Comparison of ENCODE assay signal across 11 mouse cellular contexts in the genomic region with DNA sequence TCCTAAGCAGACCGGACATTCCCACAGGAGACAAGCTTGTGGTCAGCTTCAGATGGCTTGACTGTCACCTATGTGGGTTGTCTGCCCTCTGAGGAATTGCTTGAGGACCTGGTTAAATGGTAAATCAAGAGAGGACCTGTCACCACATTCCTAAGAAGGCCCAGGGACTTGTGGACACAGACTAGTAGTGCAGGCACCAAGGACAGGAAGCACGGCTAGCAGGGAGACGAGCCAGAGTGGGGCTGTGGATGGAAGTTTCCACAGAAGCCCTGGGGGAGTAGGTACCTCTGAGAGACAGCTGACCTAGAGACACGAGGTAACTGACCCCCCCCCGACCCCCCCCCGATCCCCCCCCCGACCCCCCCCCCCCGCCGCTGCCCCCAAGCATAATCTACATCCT. TPM values are rescaled to one million over a fixed set of nuclear protein-coding genes. Genes with fewer than 3 reads are reported as not detected.
DNase-seq lines count a peak whose midpoint lies in the region; ATAC-seq and TF ChIP-seq lines count a peak whose summit lies in the region.
"Had no signal": no experiment of that assay in that cellular context is flagged by ENCODE, and none has a peak within 500 bp of the region (broad histone marks: within the 10 kb centered on the region; RNA-seq: fewer than 3 reads in every experiment).

No protein-coding gene starts in this region.

- H3K36me3 ChIP-seq in kidney, postnatal 0 days (ENCODE audit: insufficient read depth, low read length), result no peaks in the 10 kb centered on the region
- H3K36me3 ChIP-seq in hindbrain, embryonic 11.5 days (ENCODE audit: control insufficient read depth, insufficient read depth, low read length), result no peaks in the 10 kb centered on the region
- no peaks in the 10 kb centered on the region for H3K36me3 ChIP-seq in neural tube, embryonic 14.5 days (ENCODE audit: control insufficient read depth, insufficient read depth, low read length)
- H3K36me3 ChIP-seq: liver, embryonic 13.5 days had no signal

- H3K4me2 ChIP-seq in kidney, postnatal 0 days (ENCODE audit: low read length), result no peak overlapping the region
- no peak overlapping the region for H3K4me2 ChIP-seq in hindbrain, embryonic 11.5 days (replicated peaks; ENCODE audit: low read depth, low read length)
- H3K4me2 ChIP-seq in neural tube, embryonic 14.5 days (ENCODE audit: low read depth, low read length), result no peak overlapping the region
- H3K4me2 ChIP-seq: liver, embryonic 13.5 days had no signal

- ATAC-seq in kidney, postnatal 0 days (replicated peaks; ENCODE audit: low FRiP score, low read depth), result 0 out of 2 replicates have a peak, but pooled peaks have one; percentile 50
- no peak for ATAC-seq in hindbrain, embryonic 11.5 days (ENCODE audit: low FRiP score)
- ATAC-seq in neural tube, embryonic 14.5 days (ENCODE audit: low read depth), result no peak

- H3K9me3 ChIP-seq in kidney, postnatal 0 days (replicated peaks; ENCODE audit: low read length), result no peaks in the 10 kb centered on the region
- H3K9me3 ChIP-seq in hindbrain, embryonic 11.5 days (ENCODE audit: control insufficient read depth, low read length), result no peaks in the 10 kb centered on the region
- no peaks in the 10 kb centered on the region for H3K9me3 ChIP-seq in neural tube, embryonic 14.5 days (ENCODE audit: control insufficient read depth, low read length)
- H3K9me3 ChIP-seq: liver, embryonic 13.5 days had no signal

- DNase-seq in kidney, postnatal 0 days (ENCODE audit: low spot score), result peak; percentile 55
- no peak for DNase-seq in kidney, adult 8-10 months
- no peak for DNase-seq in hindbrain, embryonic 11.5 days (ENCODE audit: low spot score)
- no peak for DNase-seq in cerebellum, postnatal 25 days
- no peak for DNase-seq in urinary bladder, adult 18-20 months (ENCODE audit: low spot score in 2 of 2)
- DNase-seq: cerebellum, adult 11 months; layer of hippocampus, adult 9-11 months; liver, embryonic 13.5 days; thymus, postnatal 14 days had no signal

- peak; percentile 20; the same call in 1 of the 2 replicates for TF ChIP-seq CTCF in kidney, postnatal 0 days (IDR thresholded peaks at IDR 0.05; ENCODE audit: low read depth)
- no peak for TF ChIP-seq CTCF in cortical plate, adult 2 months (IDR thresholded peaks at IDR 0.05; ENCODE audit: extremely low read depth, insufficient read depth, low read length)

- no peak for TF ChIP-seq POLR2A in cortical plate, adult 2 months (IDR thresholded peaks at IDR 0.05; ENCODE audit: extremely low read depth, insufficient read depth, low read length)

- peak overlapping the region; percentile 47; the same call in 1 of the 2 replicates for H3K27ac ChIP-seq in kidney, postnatal 0 days
- H3K27ac ChIP-seq in cortical plate, adult 2 months (ENCODE audit: insufficient read depth, low read length), result peak overlapping the region; percentile 47; the same call in 1 of the 2 replicates
- peak overlapping the region; percentile 30; the same call in 1 of the 2 replicates for H3K27ac ChIP-seq in hindbrain, embryonic 11.5 days (ENCODE audit: low read depth, low read length)
- H3K27ac ChIP-seq in neural tube, embryonic 14.5 days (ENCODE audit: low read depth, low read length), result 0 out of 2 replicates have a peak overlapping the region, but pooled peaks have one; percentile 55
- H3K27ac ChIP-seq: liver, embryonic 13.5 days had no signal

- H3K27me3 ChIP-seq in kidney, postnatal 0 days (ENCODE audit: insufficient read depth, low read length), result no peaks in the 10 kb centered on the region
- H3K27me3 ChIP-seq in hindbrain, embryonic 11.5 days (ENCODE audit: control insufficient read depth, insufficient read depth, low read length), result no peaks in the 10 kb centered on the region
- H3K27me3 ChIP-seq in neural tube, embryonic 14.5 days (ENCODE audit: control insufficient read depth, insufficient read depth, low read length), result no peaks in the 10 kb centered on the region

- no peak overlapping the region for H3K9ac ChIP-seq in kidney, postnatal 0 days (ENCODE audit: low read depth, low read length)
- no peak overlapping the region for H3K9ac ChIP-seq in hindbrain, embryonic 11.5 days (ENCODE audit: low read depth, low read length)
- no peak overlapping the region for H3K9ac ChIP-seq in neural tube, embryonic 14.5 days (replicated peaks; ENCODE audit: low read depth, low read length)
- H3K9ac ChIP-seq: liver, embryonic 13.5 days had no signal

- 22% methylated on average over 6 of the region's 9 CpGs for WGBS in kidney, postnatal 0 days
- 41% methylated on average over 7 of the region's 9 CpGs for WGBS in hindbrain, embryonic 11.5 days
- 50% methylated on average over 4 of the region's 9 CpGs for WGBS in neural tube, embryonic 14.5 days

- H3K4me3 ChIP-seq in kidney, postnatal 0 days (replicated peaks; ENCODE audit: low read depth, low read length), result no peak overlapping the region
- H3K4me3 ChIP-seq in cortical plate, adult 2 months (ENCODE audit: insufficient read depth, low read length), result no peak overlapping the region
- H3K4me3 ChIP-seq in hindbrain, embryonic 11.5 days (ENCODE audit: low read depth, low read length), result no peak overlapping the region
- no peak overlapping the region for H3K4me3 ChIP-seq in neural tube, embryonic 14.5 days (ENCODE audit: low read depth, low read length)
- H3K4me3 ChIP-seq: liver, embryonic 13.5 days had no signal

- H3K4me1 ChIP-seq in kidney, postnatal 0 days (replicated peaks; ENCODE audit: insufficient read depth, low read length), result peaks cover 33% of the 10 kb centered on the region
- peaks cover 13% of the 10 kb centered on the region for H3K4me1 ChIP-seq in cortical plate, adult 2 months (ENCODE audit: control insufficient read depth, insufficient read depth, low read length)
- H3K4me1 ChIP-seq in hindbrain, embryonic 11.5 days (replicated peaks; ENCODE audit: control insufficient read depth, insufficient read depth, low read length), result peaks cover 3% of the 10 kb centered on the region
- H3K4me1 ChIP-seq in neural tube, embryonic 14.5 days (ENCODE audit: control insufficient read depth, insufficient read depth, low read length), result peaks cover 36% of the 10 kb centered on the region

RNA-seq across cellular contexts. Expression of gene Dlg5, which starts 39.4 kb away (rescaled TPM):
- 10.2 and 10.3 TPM in 2 replicates for polyA plus RNA-seq in kidney, postnatal 0 days (2015; fragmentation: Nextera tagmentation; extraction: Ambion mirVana)
- 24.6 and 26.5 TPM in 2 replicates for polyA plus RNA-seq in cortical plate, adult 2 months (2012; rRNA removed)
- 20.8 and 26.9 TPM in 2 replicates for polyA plus RNA-seq in hindbrain, embryonic 11.5 days (2014; fragmentation: Nextera tagmentation; extraction: Ambion mirVana)
- polyA plus RNA-seq in neural tube, embryonic 14.5 days (2014; fragmentation: Nextera tagmentation; extraction: Ambion mirVana), result 35.7 and 37.5 TPM in 2 replicates
